Comparison of ENCODE assay signal across 7 mouse cellular contexts in genomic region chr2:101628297-101629236, GRCm38 (mm10). TPM values are rescaled to one million over a fixed set of nuclear protein-coding genes. Genes with fewer than 3 reads are reported as not detected.
DNase-seq lines count a peak whose midpoint lies in the region; ATAC-seq lines count a peak whose summit lies in the region.

No protein-coding gene starts in this region.

- peak; percentile 92 for ATAC-seq in megakaryocyte progenitor cell, adult 5-6 weeks (replicated peaks; ENCODE audit: poor library complexity)

- DNase-seq in adrenal gland, adult 2 months, result peak; percentile 92
- peak; percentile 97 for DNase-seq in embryo, embryonic 10 days (ENCODE audit: low spot score)
- DNase-seq in gastrocnemius, postnatal 10 days, result peak; percentile 44
- peak; percentile 63 for DNase-seq in induced T-regulatory cell, adult 2 months (ENCODE audit: low read depth)
- DNase-seq in left cerebral cortex, adult 9 months (ENCODE audit: low spot score in 2 of 2), result peak; percentile 93 to 95
- DNase-seq in right cerebral cortex, postnatal 14 days, result peak; percentile 42

RNA-seq across cellular contexts. Expression of gene Rag2, which starts 4.0 kb away (rescaled TPM):
- not detected for total RNA-seq in adrenal gland, adult 2 months (2021)
- polyA plus RNA-seq in adrenal gland, adult 2 months (2012; rRNA removed), result not detected in 2 replicates
- under 1 TPM in 1 of 2 experiments, not detected in 1; 0.11 TPM for total RNA-seq in gastrocnemius, postnatal 10 days (2021)
- 1.7 and 3.4 TPM in 2 replicates for total RNA-seq in megakaryocyte progenitor cell, adult 5-6 weeks (2015)
- 0.83 and 1.7 TPM in 2 replicates for total RNA-seq in megakaryocyte progenitor cell, adult 5-6 weeks (2017)

RNA-seq across cellular contexts. Expression of gene Rag1, which starts 20.7 kb away (rescaled TPM):
- under 1 TPM in 1 of 2 experiments, not detected in 1; 0.06 TPM for total RNA-seq in adrenal gland, adult 2 months (2021)
- polyA plus RNA-seq in adrenal gland, adult 2 months (2012; rRNA removed), result not detected in 2 replicates
- under 1 TPM; 0.16 to 0.61 TPM for total RNA-seq in gastrocnemius, postnatal 10 days (2021)
- 0.02 and 0.07 TPM in 2 replicates for total RNA-seq in megakaryocyte progenitor cell, adult 5-6 weeks (2015)
- 0.07 TPM in 1 of 2 replicates, not detected in the other for total RNA-seq in megakaryocyte progenitor cell, adult 5-6 weeks (2017)

RNA-seq across cellular contexts. Expression of gene B230118H07Rik, which starts 20.8 kb away (rescaled TPM):
- total RNA-seq in adrenal gland, adult 2 months (2021), result 10 to 100 TPM; 18.8 to 34.2 TPM
- 0.19 and 0.34 TPM in 2 replicates for polyA plus RNA-seq in adrenal gland, adult 2 months (2012; rRNA removed)
- 10 to 100 TPM; 50.4 to 50.8 TPM for total RNA-seq in gastrocnemius, postnatal 10 days (2021)
- total RNA-seq in megakaryocyte progenitor cell, adult 5-6 weeks (2015), result 82.9 and 120 TPM in 2 replicates
- total RNA-seq in megakaryocyte progenitor cell, adult 5-6 weeks (2017), result 106 and 118 TPM in 2 replicates

RNA-seq across cellular contexts. Expression of gene Traf6, which starts 49.7 kb away (rescaled TPM):
- total RNA-seq in adrenal gland, adult 2 months (2021), result 10 to 100 TPM; 16.5 to 23.1 TPM
- 5.2 and 6.5 TPM in 2 replicates for polyA plus RNA-seq in adrenal gland, adult 2 months (2012; rRNA removed)
- total RNA-seq in gastrocnemius, postnatal 10 days (2021), result 10 to 100 TPM; 11.5 to 12.1 TPM
- 24.5 and 27.1 TPM in 2 replicates for total RNA-seq in megakaryocyte progenitor cell, adult 5-6 weeks (2015)
- total RNA-seq in megakaryocyte progenitor cell, adult 5-6 weeks (2017), result 14.0 and 14.1 TPM in 2 replicates

Comparison
In these comparisons a context has a peak if more than half of its experiments do, and no peak if none do; other contexts are left out.
1. Peak in every context shown above with its lines: DNase-seq and ATAC-seq.
2. DNase-seq: peak in every context shown above with its lines; median percentile 97 in embryo, embryonic 10 days; 94 in left cerebral cortex, adult 9 months; 92 in adrenal gland, adult 2 months; 63 in induced T-regulatory cell, adult 2 months; 44 in gastrocnemius, postnatal 10 days; 42 in right cerebral cortex, postnatal 14 days.